Mouse (Mus musculus): Measurements from ENCODE around the gene Pou3f3. TPM values are rescaled to one million over a fixed set of nuclear protein-coding genes. Genes with fewer than 3 reads are reported as not detected.

Pou3f3 gene
- polyA plus RNA-seq, 2 experiments: 0.01 TPM; not detected in 1

DNA sequence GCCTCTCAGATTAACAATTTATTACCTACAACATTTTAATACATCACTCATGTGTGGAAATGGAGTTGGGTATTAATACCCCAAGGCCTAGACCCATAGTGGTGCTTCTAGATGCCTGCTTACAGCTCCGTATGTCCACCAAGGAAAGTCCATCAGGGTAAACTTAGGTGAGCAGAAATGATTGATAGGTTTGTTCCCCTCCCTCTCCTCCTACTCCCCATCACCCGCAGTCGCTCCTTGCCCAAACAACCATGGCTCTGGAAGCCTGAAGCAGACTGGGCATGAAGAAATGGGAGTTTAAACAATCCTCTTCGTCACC, 46.6 kb downstream of the Pou3f3 start:
- TF ChIP-seq CTCF (IDR thresholded peaks at IDR 0.05; ENCODE audit: low read depth) (no peak), EP300 (IDR thresholded peaks at IDR 0.05; ENCODE audit: low read depth) (no peak)
- Histone ChIP-seq H3K36me3 (replicated peaks; ENCODE audit: control insufficient read depth, insufficient read depth, low read depth) (no peaks in the 10 kb centered on the region), H3K9me3 (ENCODE audit: control insufficient read depth, low read length) (no peaks in the 10 kb centered on the region), H3K9ac (replicated peaks) (no peak overlapping the region), H3K27ac (no peak overlapping the region), H3K4me3 (ENCODE audit: insufficient read depth in 1 of 2, low read depth in 2 of 2, low read length in 2 of 2) (no peak overlapping the region), H3K27me3 (ENCODE audit: control insufficient read depth, insufficient read depth, low read length) (no peaks in the 10 kb centered on the region), H3K4me2 (ENCODE audit: low read depth) (no peak overlapping the region), H3K4me1 (replicated peaks; ENCODE audit: control insufficient read depth in 2 of 2, insufficient read depth in 2 of 2, low read length in 1 of 2) (no peaks in the 10 kb centered on the region; a peak in 1 of 4 replicates)
- ATAC-seq (ENCODE audit: insufficient read depth) (no peak), DNase-seq (ENCODE audit: low read depth in 3 of 3, low spot score in 3 of 3) (no peak)
- 73% methylated on average over 4 of the region's 4 CpGs for WGBS (ENCODE audit: insufficient replicate concordance)

DNA sequence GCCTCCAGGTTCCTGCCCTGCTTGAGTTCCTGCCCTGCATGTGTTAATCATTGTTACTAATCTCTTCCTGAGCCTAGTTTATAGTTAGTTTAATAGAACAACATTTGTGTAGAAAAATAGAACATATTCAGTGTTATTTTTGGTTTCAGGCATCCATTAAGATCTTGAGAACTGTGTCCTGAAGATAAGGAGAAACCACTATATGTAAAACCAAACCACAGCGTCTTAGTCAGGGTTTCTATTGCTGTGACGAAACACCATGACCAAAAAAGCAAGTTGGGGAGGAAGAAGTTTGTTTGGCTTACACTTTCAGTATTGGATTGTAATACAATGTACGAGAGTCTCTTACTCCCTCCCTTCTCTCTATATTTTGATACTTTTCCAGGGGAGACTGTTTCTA, 49.5 kb downstream of the Pou3f3 start:
- H3K27me3 ChIP-seq (ENCODE audit: control insufficient read depth, insufficient read depth, low read length): no peaks in the 10 kb centered on the region
- no peaks in the 10 kb centered on the region for H3K9me3 ChIP-seq (ENCODE audit: control insufficient read depth, low read length)
- ATAC-seq (ENCODE audit: insufficient read depth): no peak
- no peak for DNase-seq (ENCODE audit: low read depth in 3 of 3, low spot score in 3 of 3)
- H3K4me2 ChIP-seq (ENCODE audit: low read depth): no peak overlapping the region
- H3K27ac ChIP-seq: no peak overlapping the region
- H3K4me1 ChIP-seq (replicated peaks; ENCODE audit: control insufficient read depth in 2 of 2, insufficient read depth in 2 of 2, low read length in 1 of 2): no peaks in the 10 kb centered on the region; a peak in 1 of 4 replicates
- H3K36me3 ChIP-seq (replicated peaks; ENCODE audit: control insufficient read depth, insufficient read depth, low read depth): no peaks in the 10 kb centered on the region
- no peak overlapping the region for H3K9ac ChIP-seq (replicated peaks)
- no peak overlapping the region for H3K4me3 ChIP-seq (ENCODE audit: insufficient read depth in 1 of 2, low read depth in 2 of 2, low read length in 2 of 2)
- WGBS (ENCODE audit: insufficient replicate concordance): 13% methylated on average over 3 of the region's 3 CpGs
- TF ChIP-seq CTCF (IDR thresholded peaks at IDR 0.05; ENCODE audit: low read depth): no peak
- no peak for TF ChIP-seq EP300 (IDR thresholded peaks at IDR 0.05; ENCODE audit: low read depth)

GRCm38 (mm10) chr1:42749536-42750292, 54.1 kb downstream of the Pou3f3 start:
- ATAC-seq (ENCODE audit: insufficient read depth) (no peak), DNase-seq (ENCODE audit: low read depth in 3 of 3, low spot score in 3 of 3) (no peak)
- H3K27me3 ChIP-seq (ENCODE audit: control insufficient read depth, insufficient read depth, low read length): no peaks in the 10 kb centered on the region
- no peaks in the 10 kb centered on the region; a peak in 1 of 4 replicates for H3K4me1 ChIP-seq (replicated peaks; ENCODE audit: control insufficient read depth in 2 of 2, insufficient read depth in 2 of 2, low read length in 1 of 2)
- H3K4me3 ChIP-seq (ENCODE audit: insufficient read depth in 1 of 2, low read depth in 2 of 2, low read length in 2 of 2): no peak overlapping the region
- no peaks in the 10 kb centered on the region for H3K9me3 ChIP-seq (ENCODE audit: control insufficient read depth, low read length)
- TF ChIP-seq EP300 (IDR thresholded peaks at IDR 0.05; ENCODE audit: low read depth): no peak
- no peak for TF ChIP-seq CTCF (IDR thresholded peaks at IDR 0.05; ENCODE audit: low read depth)
- H3K36me3 ChIP-seq (replicated peaks; ENCODE audit: control insufficient read depth, insufficient read depth, low read depth): no peaks in the 10 kb centered on the region
- no peak overlapping the region for H3K9ac ChIP-seq (replicated peaks)
- WGBS (ENCODE audit: insufficient replicate concordance): 54% methylated on average over 6 of the region's 6 CpGs
- no peak overlapping the region for H3K27ac ChIP-seq
- H3K4me2 ChIP-seq (ENCODE audit: low read depth): no peak overlapping the region

Other genes starting within 250 kb of the Pou3f3 start
- gene Mrps9, start 155.5 kb downstream of the Pou3f3 start, polyA plus RNA-seq (2012; rRNA removed): 13.4 and 22.0 TPM in 2 replicates
- gene Mrps9, start 155.5 kb downstream of the Pou3f3 start, polyA plus RNA-seq (2014; fragmentation: Nextera tagmentation; extraction: Ambion mirVana): 26.0 and 26.3 TPM in 2 replicates

Measured in liver, embryonic 14.5 days (tissue).